Mouse (Mus musculus): ENCODE results near the gene Spice1. TPM values are rescaled to one million over a fixed set of nuclear protein-coding genes. Genes with fewer than 3 reads are reported as not detected.

Gene Spice1
- polyA plus RNA-seq, 1 experiment from 2014 or later, result 16.5 TPM

DNA sequence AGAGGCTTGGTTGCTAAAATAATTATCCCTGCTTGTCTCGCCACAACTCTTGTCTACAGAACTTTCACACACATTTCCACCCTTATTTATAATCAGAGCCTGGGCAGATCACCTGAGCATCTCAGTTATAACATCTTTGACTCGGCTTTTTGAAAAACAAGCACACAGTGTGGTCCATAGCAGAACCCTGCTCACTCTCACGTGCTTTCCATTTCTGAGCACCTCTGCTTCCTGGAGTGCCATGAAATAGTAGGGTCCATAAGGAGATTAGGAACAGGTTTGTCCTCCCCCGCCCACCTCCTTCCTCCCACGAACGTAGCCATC lies 15.3 kb upstream of the Spice1 start:
- 19% methylated on average over 6 of the region's 6 CpGs for WGBS
- no peak for ATAC-seq (replicated peaks; ENCODE audit: insufficient number of reproducible peaks, insufficient read depth, low FRiP score, low read depth)
- H3K27me3 ChIP-seq, result peaks cover 20% of the 10 kb centered on the region
- H3K4me1 ChIP-seq (replicated peaks), result peaks cover 16% of the 10 kb centered on the region
- no peaks in the 10 kb centered on the region for H3K9me3 ChIP-seq (replicated peaks)
- peak overlapping the region; percentile 99 for H3K4me2 ChIP-seq
- H3K36me3 ChIP-seq, result no peaks in the 10 kb centered on the region
- H3K27ac ChIP-seq, result no peak overlapping the region
- peak overlapping the region; percentile 53 for H3K9ac ChIP-seq
- H3K4me3 ChIP-seq, result peak overlapping the region; percentile 61

DNA sequence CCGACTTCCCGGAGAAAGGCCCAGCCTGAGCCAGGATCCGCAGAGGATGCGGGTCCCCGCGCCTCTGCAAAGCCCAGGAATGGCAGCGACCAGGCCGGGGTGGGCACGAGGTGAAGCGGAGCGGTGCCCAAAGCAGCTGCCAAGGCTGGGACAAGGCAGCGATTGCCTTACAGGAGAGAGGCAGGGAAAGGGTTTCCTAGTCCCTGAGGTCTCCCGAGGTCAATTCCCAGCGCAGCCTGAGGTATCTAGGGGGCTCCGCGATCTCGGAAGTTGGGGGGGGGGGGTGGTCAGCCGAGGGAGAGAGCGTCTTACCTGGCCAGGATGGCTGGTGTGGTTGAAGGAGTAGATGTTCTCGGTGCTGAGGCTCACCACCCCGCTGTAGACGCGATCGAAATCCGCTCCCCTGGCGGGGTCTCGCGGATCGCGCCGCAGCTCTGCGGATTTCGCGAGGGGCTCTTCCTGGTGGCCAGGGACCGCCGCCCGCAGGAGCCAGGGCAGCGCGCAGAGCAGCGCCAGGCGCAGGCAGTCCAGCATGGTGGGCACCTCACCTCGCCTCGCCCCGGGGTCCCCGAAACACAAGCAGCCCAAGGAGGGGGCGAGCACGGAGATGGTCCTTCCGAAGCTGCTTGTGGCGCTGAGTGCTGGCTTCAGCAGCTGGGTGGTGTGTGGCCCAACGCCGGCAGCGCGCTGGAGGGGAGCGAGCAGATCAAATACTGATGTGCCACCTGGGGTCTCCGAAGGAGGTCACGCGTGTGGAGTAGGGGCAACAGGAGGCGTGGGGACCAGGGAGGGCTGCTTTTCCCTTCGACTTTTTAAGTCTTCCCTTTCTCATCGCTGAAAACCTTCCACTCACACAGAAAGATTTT lies 14.7 kb upstream of the Spice1 start:
- peak overlapping the region; percentile 61 for H3K4me3 ChIP-seq
- H3K27me3 ChIP-seq, result peaks cover 20% of the 10 kb centered on the region
- peak overlapping the region; percentile 99 for H3K4me2 ChIP-seq
- H3K4me1 ChIP-seq (replicated peaks), result peaks cover 16% of the 10 kb centered on the region
- ATAC-seq (replicated peaks; ENCODE audit: insufficient number of reproducible peaks, insufficient read depth, low FRiP score, low read depth), result peak; percentile 27; the same call in 1 of the 2 replicates
- peak overlapping the region; percentile 53 for H3K9ac ChIP-seq
- no peak overlapping the region for H3K27ac ChIP-seq
- H3K36me3 ChIP-seq, result no peaks in the 10 kb centered on the region
- H3K9me3 ChIP-seq (replicated peaks), result no peaks in the 10 kb centered on the region
- under 1% methylated on average over 60 of the region's 60 CpGs for WGBS

DNA sequence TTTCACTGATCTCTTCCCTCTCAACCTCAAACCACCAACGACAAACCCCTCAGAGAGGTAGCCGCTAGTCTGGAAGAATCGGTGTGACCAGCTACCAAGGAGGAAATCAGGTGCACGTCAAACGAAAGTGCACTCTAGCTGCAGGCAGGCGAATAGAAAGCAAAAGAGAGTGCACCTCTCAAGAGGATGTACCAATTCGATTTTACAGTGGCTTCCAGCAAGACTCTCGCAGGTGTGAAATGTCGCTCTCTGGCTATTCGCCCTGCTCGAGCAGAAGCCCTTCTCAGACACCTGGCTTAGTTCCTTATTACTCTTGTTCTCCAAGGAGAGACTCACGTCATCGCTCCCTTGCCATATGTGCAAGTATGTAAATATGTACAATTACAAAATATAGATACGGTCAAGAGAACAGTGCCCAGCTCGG lies 14.0 kb upstream of the Spice1 start, which contains the start of gene Sidt1:
Gene Sidt1 (minus strand): TSS at position 336 of the 424 bp plus-strand sequence.
- ATAC-seq (replicated peaks; ENCODE audit: insufficient number of reproducible peaks, insufficient read depth, low FRiP score, low read depth), result no peak
- 7% methylated on average over 15 of the region's 15 CpGs for WGBS
- peaks cover 20% of the 10 kb centered on the region for H3K27me3 ChIP-seq

DNA sequence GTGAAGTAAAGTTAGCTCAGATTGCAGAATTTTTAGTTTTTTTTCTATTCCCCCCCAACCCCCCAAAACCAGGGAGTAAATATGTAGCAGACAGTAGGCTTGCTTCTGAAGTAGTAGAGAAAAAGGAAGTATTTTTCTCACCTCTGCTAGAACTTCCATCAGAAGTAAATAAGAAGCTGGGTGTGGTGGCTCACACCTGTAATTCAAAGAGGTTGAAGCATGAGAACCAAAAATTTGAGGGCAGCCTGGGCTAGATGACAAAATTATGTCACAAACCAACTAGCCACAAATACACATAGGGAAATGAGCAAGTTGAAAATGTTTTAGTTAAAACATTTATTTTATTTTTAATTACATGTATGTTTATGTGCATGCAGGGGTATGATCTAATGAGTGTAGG lies 9.4 kb upstream of the Spice1 start:
- H3K36me3 ChIP-seq, result no peaks in the 10 kb centered on the region
- peaks cover 7% of the 10 kb centered on the region for H3K4me1 ChIP-seq (replicated peaks)
- H3K27ac ChIP-seq, result no peak overlapping the region
- peaks cover 8% of the 10 kb centered on the region for H3K27me3 ChIP-seq
- H3K9ac ChIP-seq, result no peak overlapping the region
- no peak overlapping the region for H3K4me2 ChIP-seq
- H3K4me3 ChIP-seq, result no peak overlapping the region
- no peaks in the 10 kb centered on the region; the same call in 1 of the 2 replicates for H3K9me3 ChIP-seq (replicated peaks)
- no peak for ATAC-seq (replicated peaks; ENCODE audit: insufficient number of reproducible peaks, insufficient read depth, low FRiP score, low read depth)

More for the DNA sequence above, 14.0 kb upstream of the Spice1 start, which contains the start of gene Sidt1:
- H3K27ac ChIP-seq, result no peak within 1 kb of the TSS
- peaks cover 16% of the 10 kb centered on the region for H3K4me1 ChIP-seq (replicated peaks)
- no peaks in the 10 kb centered on the region for H3K9me3 ChIP-seq (replicated peaks)
- peak within 1 kb of the TSS; percentile 61 for H3K4me3 ChIP-seq
- H3K9ac ChIP-seq, result peak within 1 kb of the TSS; percentile 53
- H3K4me2 ChIP-seq, result peak within 1 kb of the TSS; percentile 99
- no peaks in the 10 kb centered on the region for H3K36me3 ChIP-seq

DNA sequence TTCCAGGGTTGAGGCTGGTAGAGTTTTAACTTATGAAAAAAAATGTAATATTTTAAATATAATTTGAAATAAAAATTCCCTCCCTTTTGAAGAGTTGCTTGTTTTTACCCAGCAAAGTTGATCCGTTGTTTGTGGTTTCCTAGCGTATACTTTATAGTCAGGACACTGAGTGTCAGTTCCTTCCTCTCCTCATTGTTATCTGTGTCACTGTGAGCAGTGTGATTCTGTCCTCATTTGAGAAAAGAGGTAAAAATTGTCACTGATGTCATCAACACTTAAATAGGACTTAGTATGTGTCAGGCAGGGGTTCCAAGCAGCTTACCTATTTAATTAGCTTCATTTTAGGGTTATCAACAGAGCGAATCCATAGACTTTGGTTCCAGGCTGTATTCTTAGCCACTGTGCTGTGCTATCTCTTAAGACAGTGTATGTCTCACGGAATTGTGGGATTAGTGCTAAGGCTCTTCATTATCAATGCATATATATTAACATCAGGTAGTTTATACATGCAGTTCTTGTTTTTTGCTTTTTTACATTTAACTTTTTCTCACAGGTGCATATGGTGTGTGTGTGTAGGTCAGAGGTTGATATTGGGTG lies 3.0 kb downstream of the Spice1 start:
- no peak overlapping the region for H3K4me3 ChIP-seq
- no peak for ATAC-seq (replicated peaks; ENCODE audit: insufficient number of reproducible peaks, insufficient read depth, low FRiP score, low read depth)
- no peak overlapping the region for H3K27ac ChIP-seq
- no peak overlapping the region for H3K9ac ChIP-seq
- H3K4me2 ChIP-seq, result no peak overlapping the region
- no peaks in the 10 kb centered on the region for H3K27me3 ChIP-seq
- H3K9me3 ChIP-seq (replicated peaks), result no peaks in the 10 kb centered on the region
- no peaks in the 10 kb centered on the region for H3K36me3 ChIP-seq
- 76% methylated on average over 4 of the region's 4 CpGs for WGBS
- H3K4me1 ChIP-seq (replicated peaks), result peaks cover 20% of the 10 kb centered on the region

DNA sequence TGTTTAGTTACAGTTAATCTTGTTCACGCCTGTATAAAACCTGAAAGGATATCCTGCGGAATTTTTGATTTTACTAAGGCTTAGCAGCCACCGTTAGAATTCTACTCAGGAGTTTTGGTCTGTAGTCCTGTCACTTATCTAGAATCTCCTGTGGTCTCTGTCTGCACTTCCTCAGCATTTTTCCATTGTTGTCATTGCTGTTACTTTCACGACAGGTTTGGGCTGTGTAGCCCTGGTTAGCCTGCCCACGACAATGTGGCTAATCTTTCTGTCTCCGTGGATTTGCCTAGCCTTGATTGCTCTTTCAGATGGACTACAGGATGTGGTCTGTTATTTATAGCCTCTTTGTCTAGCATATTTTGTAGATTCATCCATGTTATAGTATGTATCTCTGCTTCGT lies 9.4 kb downstream of the Spice1 start:
- Histone ChIP-seq H3K27me3 (no peaks in the 10 kb centered on the region), H3K4me1 (replicated peaks) (no peaks in the 10 kb centered on the region), H3K4me2 (no peak overlapping the region), H3K9me3 (replicated peaks) (no peaks in the 10 kb centered on the region), H3K9ac (no peak overlapping the region), H3K27ac (no peak overlapping the region), H3K4me3 (no peak overlapping the region), H3K36me3 (no peaks in the 10 kb centered on the region)
- WGBS, result 55% methylated on average over 7 of the region's 7 CpGs
- no peak for ATAC-seq (replicated peaks; ENCODE audit: insufficient number of reproducible peaks, insufficient read depth, low FRiP score, low read depth)

DNA sequence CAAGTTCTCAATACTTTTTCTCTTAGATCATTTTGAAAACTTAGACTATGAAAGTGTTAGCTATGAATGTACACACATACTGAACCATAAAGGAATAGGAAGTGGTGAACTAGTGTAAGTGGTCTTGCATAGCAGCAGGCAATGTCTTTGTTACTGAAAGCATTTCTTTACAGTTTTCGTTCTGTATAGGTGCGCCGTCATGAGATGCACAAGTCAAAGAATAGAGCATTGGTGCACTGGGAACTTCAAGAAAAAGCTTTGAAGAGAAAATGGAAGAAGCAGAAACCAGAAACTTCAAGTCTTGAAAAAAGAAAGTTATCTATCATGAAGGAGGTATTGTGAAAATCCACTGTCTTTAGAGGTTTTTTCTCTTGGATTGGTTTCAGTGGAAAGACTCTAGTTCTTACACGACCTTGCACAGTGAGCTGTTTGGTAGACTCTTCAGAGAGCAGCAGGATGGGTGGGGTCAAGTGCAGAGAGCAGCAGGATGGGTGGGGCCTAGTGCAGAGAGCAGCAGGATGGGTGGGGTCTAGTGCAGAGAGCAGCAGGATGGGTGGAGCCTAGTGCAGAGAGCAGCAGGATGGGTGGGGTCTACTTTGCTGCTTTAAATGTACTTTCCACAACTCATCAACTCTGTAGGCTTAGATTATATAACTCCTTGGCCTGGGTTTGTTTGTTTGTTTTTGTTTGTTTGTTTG lies 10.8 kb downstream of the Spice1 start:
- Histone ChIP-seq H3K4me3 (no peak overlapping the region), H3K9me3 (replicated peaks) (no peaks in the 10 kb centered on the region), H3K27ac (no peak overlapping the region), H3K4me1 (replicated peaks) (no peaks in the 10 kb centered on the region), H3K9ac (no peak overlapping the region), H3K27me3 (no peaks in the 10 kb centered on the region), H3K36me3 (no peaks in the 10 kb centered on the region; the same call in 1 of the 2 replicates), H3K4me2 (no peak overlapping the region)
- 66% methylated on average over 4 of the region's 4 CpGs for WGBS
- ATAC-seq (replicated peaks; ENCODE audit: insufficient number of reproducible peaks, insufficient read depth, low FRiP score, low read depth), result peak; percentile 78; the same call in 1 of the 2 replicates

DNA sequence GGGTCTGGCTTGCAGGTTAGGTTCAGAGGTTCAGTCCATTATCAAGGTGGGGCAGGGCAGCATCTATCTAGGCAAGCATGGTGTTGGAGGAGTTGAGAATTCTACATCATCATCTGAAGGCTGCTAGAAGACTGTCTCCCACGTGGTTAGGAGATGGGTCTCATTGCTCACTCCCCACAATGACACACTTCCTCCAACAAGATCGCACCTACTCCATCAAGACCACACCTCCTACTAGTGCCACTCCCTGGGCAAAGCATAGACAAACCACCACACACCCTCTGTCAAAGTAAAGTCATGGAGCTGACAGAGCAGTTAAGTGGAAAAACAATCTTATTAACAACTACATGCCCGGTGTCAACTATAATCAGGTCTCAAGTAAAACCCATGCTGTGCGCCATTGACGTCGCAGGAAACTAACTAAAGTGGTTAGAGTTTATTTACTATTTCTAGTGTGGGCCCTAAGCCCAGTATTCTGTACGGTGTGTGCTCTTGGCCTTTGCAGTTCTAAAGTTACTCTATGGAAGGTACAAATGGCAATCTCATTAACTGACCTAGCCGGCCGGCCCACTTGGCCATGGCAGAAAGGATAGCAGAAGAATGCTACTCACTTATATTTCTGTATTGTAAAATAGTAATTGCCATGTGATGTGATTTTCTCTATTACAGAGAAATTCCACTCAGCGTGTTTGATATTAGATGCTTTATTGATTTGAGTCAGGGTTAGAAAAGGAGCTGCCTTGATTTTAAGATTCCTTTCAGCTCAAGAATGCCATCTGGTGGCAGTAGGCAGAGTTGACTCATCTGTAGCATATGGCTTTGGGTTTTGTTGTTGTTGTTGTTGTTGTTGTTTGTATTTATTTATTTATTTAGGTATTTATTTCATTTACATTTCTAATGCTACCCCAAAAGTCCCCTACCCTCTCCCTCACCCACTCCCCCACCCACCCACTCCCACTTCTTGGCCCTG lies 15.3 kb downstream of the Spice1 start:
- H3K36me3 ChIP-seq, result peaks cover 4% of the 10 kb centered on the region; the same call in 1 of the 2 replicates
- ATAC-seq (replicated peaks; ENCODE audit: insufficient number of reproducible peaks, insufficient read depth, low FRiP score, low read depth), result no peak

DNA sequence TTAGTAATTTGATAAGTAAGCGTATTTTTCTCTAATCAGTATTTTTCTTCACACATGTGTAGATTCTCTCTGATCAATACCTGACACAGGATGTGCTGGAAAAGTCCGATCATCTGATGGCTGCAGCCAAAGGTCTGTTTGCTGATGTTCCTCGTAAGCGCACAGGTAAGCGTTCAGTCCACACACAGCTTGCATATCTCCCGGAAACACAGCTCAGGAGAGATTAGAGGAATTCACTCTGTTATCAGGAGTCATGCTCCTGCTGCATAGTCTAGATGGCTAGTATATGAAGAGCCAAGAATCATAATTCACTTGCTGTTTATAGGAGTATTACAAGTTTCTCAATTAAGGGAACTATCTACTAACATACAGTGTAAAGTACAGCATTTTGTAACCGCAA lies 18.6 kb downstream of the Spice1 start:
- Histone ChIP-seq H3K4me1 (replicated peaks) (no peaks in the 10 kb centered on the region), H3K4me3 (no peak overlapping the region), H3K4me2 (no peak overlapping the region), H3K27ac (no peak overlapping the region), H3K9me3 (replicated peaks) (no peaks in the 10 kb centered on the region), H3K27me3 (no peaks in the 10 kb centered on the region), H3K9ac (no peak overlapping the region), H3K36me3 (peaks cover 13% of the 10 kb centered on the region)
- no peak for ATAC-seq (replicated peaks; ENCODE audit: insufficient number of reproducible peaks, insufficient read depth, low FRiP score, low read depth)
- WGBS, result 85% methylated on average over 7 of the region's 7 CpGs

More for the DNA sequence above, 15.3 kb downstream of the Spice1 start:
- Histone ChIP-seq H3K4me3 (no peak overlapping the region), H3K27ac (no peak overlapping the region), H3K4me1 (replicated peaks) (no peaks in the 10 kb centered on the region), H3K4me2 (no peak overlapping the region), H3K9me3 (replicated peaks) (no peaks in the 10 kb centered on the region), H3K9ac (no peak overlapping the region), H3K27me3 (no peaks in the 10 kb centered on the region)
- 87% methylated on average over 10 of the region's 10 CpGs for WGBS

DNA sequence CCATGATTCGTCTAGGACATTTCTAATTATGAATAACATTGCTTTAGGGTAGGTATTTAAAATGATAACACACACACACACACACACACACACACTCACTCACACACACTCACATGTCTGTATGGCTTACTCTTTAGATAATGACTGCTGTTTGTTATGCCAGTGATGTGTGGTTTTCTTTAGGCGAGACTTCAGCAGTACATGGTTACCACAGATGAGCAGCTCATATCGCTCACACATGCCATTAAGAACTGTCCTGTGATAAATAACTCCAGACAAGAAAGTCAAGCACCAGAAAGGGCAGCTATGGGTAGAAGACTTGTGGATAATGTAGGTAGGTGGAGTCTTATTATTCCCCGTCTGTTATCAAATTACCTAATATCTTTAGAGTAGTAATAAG lies 28.5 kb downstream of the Spice1 start:
- no peak for ATAC-seq (replicated peaks; ENCODE audit: insufficient number of reproducible peaks, insufficient read depth, low FRiP score, low read depth)
- H3K27ac ChIP-seq, result no peak overlapping the region
- H3K4me1 ChIP-seq (replicated peaks), result no peaks in the 10 kb centered on the region
- 86% methylated on average over 4 of the region's 4 CpGs for WGBS
- peaks cover 20% of the 10 kb centered on the region; the same call in 1 of the 2 replicates for H3K36me3 ChIP-seq
- H3K27me3 ChIP-seq, result no peaks in the 10 kb centered on the region
- no peak overlapping the region for H3K4me2 ChIP-seq
- H3K9me3 ChIP-seq (replicated peaks), result no peaks in the 10 kb centered on the region
- H3K4me3 ChIP-seq, result no peak overlapping the region
- H3K9ac ChIP-seq, result no peak overlapping the region

Measured in heart, embryonic 15.5 days (tissue).